Mouse (Mus musculus): ENCODE measurements around the gene Parp14.

DNA sequence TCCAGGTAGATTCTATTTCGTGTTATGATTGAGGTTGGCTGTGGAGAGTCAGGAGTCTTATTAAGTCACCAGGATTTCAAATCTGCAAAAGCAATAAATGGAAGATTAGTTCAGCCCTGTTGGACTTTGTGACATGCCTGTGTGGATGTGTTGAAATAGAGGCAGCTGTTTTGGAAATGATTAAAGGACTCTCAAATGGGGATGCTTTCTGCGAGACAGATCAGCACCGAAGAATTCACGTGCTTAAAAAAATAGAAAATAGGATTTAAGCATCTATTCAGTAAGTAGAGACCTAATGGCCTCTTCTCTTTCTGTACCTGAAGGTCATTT lies 63.7 kb downstream of the Parp14 start:
- TF ChIP-seq GATA1 (IDR thresholded peaks at IDR 0.05; ENCODE audit: low read length) (no peak), TAL1 (IDR thresholded peaks at IDR 0.05; ENCODE audit: low read length) (no peak)

Data from erythroblast, embryonic 14.5 days (primary cell).